Mouse (Mus musculus): ENCODE results near the gene Zfp459. TPM values are rescaled to one million over a fixed set of nuclear protein-coding genes. Genes with fewer than 3 reads are reported as not detected.
"Not testable (repeated sequence)": the region's sequence is repeated elsewhere in the genome, so short reads cannot be mapped to it uniquely, and the experiment has no call there.

Zfp459 gene
- 2.2 and 2.3 TPM in 2 replicates for polyA plus RNA-seq (2015; fragmentation: Nextera tagmentation; extraction: Ambion mirVana)

DNA sequence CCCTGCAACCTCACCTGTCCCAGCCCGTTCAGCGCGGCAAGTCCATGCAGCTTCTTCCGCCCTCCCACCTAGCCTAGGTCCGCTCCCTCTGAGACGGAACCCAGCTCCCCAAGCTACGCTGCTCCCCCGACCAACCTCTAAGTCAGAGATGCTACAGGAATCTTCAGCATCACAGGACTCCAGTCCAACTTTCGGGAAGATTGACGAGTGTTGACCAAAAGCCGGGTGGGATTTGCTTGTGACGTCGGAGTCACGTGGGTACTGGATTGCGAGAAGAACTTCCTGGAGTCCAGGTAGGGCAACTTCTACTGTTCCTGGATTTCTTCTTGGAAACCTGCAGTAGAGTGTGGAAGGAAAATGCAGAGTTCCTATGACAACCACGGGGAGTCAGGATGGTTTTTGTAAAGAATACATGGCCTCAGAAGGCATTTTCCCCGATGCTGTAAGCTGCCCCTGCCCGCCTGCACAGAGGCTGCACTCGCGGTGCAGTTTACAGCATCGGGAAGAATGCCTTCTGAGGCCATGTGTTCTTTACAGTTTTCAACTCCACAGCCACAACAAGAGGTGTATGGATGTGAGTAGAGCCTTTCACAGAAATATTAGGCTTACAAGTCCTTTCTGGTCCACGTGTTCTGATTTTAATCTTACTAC is at the start of gene Zfp459:
Gene Zfp459 (minus strand): TSS at position 212 of the 651 bp plus-strand sequence.
- DNase-seq (ENCODE audit: low spot score) = peak; percentile 61

DNA sequence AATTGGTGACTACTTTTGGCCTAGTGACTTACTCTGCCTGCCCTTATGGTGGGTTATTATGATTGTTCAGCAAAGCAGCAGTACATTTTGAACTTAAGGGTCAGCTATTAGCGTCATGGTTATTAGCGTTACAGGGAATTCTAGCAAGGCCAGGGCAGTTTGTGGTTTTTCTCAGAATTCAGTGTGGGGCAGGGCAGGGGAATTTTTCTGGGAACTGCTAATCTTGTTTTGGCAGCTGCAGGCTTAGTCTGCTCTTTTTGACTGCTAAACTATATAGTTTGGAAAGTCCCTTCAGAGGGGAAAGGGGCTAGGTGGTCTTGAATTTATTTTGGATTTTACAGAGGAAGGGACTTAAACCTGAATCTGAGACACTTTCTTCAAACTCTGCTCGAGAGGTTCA is 48.1 kb upstream of the Zfp459 start:
- DNase-seq (ENCODE audit: low spot score) = no peak

DNA sequence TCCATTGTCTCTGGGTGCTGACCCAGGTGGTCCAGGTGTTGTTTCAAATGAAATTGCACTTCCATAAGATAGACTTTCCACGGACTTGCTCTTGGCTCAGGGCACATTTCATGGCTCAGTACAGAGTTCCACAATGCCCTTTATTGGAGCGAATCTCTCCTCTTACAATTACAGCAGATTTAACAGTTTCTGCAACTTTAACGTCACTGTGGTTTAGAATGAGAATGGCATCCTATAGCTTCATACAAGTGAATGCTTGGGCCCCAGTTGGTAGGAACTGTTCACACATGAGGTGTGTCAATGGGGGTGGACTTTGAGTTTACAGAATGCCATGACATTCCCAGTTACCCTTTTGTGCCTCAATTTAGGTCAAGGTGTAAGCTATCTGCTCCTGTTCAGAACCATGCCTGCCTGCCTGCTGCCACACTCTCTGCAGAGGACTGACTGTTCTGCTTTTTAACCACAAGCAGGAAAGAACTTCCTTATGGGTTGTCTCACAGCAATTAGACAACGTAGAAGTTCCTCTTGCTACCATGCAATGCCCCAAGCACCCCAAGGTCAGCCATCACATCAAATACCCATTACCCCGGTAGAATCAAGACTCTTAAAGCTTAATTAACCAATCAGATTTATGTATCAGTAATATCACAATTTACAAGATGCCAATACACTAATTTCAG is 42.4 kb upstream of the Zfp459 start:
- DNase-seq (ENCODE audit: low spot score) = not testable (repeated sequence)

DNA sequence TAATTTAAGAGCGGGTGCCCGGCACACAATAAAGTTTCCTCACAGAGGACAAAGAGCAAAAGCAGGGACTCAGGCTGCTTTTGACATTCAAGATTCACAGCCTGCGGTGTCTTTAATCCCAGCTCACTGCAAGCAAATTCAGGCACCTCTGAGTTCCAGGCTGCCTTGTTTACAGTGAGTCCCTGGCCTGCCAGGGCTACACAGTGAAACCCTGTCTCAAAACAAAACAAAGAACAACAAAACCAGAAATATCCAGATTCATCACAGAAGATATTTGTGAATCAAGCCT is 30.7 kb upstream of the Zfp459 start:
- DNase-seq (ENCODE audit: low spot score) = no peak

DNA sequence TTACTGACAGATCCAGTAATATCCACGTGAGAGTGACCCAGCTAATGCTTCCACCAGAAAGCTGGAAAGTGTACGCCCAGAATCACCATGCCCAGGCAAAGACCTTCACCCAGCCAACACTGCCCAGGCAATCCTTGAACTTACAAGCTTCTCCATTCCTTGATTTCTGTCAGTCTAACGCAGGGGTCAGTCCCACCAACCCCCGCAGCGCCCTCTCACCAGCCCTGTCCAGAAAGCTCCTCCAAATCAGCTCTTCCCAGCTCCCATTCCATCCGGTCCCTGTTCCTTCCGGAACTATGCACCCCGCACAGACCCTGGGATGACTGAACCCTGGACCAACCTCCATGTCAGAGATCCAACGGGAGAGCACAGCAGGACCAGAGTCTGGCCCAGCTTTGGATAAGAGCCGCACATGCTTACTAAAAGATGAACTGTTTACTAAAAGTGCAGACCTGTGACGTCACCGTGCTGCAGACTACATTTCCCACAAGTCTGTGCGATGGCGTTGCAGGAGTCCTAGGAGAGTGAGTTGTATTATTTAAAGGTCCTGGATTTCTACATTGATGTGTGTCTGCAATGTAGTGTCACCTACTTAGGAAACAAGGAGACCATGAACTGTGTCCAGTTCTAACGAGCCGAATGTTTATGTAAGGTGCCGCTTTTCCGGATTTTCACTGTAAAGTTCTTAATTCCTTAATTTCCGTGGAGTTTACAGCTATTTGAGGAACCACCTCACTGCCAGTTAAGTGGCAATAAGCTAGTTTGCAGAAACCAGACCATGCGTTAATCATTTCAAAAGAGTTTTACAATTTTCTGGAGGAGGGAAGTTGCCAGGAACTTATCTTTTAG is 30.2 kb upstream of the Zfp459 start, which contains the start of gene Zfp874a:
Gene Zfp874a (minus strand): TSS at position 453 of the 849 bp plus-strand sequence.
- DNase-seq (ENCODE audit: low spot score) = peak; percentile 90

DNA sequence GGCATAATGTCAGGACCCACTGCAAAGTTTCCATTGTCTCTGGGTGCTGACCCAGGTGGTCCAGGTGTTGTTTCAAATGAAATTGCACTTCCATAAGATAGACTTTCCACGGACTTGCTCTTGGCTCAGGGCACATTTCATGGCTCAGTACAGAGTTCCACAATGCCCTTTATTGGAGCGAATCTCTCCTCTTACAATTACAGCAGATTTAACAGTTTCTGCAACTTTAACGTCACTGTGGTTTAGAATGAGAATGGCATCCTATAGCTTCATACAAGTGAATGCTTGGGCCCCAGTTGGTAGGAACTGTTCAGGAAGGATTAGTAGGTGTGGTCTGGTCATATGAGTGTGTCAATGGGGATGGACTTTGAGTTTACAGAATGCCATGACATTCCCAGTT is 15.9 kb upstream of the Zfp459 start:
- DNase-seq (ENCODE audit: low spot score) = not testable (repeated sequence)

DNA sequence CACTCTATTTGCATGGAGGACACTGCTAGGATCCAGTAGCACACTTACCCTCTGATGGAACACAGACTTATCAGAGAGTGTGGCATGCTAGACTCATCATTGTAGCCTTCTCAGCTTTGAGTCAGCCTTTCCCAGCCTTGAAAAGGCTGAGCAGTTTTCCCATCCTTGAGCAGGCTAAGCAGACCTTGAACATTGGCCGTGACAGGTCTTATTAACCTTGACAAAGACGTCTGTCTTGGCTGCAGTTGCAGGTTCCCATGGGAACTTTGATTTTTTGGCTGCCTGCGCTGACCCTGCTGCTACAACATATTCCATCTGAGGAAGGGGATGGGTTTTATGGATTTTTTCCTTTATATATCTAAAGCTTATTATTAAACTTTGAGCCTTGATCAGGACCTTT is 6.9 kb upstream of the Zfp459 start:
- DNase-seq (ENCODE audit: low spot score) = no peak

DNA sequence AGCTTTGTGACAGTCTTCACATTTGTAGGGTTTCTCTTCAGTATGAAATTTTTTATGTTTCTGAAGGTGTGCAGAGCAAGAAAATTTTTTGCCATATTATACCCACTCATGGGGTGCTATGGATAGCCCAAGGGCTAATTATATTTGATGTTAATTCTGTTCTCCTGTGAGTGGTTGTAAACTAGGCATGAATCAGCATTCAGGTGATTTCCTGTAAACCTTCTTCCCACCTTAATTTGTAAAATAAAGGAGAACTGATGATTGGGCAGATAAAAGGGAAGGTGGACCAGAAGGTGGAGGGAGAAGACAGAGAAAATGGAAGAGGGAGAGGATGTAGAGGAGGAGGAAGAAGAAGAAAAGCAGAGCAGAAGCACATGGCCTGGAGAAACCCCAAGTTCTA is 4.5 kb upstream of the Zfp459 start:
- DNase-seq (ENCODE audit: low spot score) = not testable (repeated sequence)

DNA sequence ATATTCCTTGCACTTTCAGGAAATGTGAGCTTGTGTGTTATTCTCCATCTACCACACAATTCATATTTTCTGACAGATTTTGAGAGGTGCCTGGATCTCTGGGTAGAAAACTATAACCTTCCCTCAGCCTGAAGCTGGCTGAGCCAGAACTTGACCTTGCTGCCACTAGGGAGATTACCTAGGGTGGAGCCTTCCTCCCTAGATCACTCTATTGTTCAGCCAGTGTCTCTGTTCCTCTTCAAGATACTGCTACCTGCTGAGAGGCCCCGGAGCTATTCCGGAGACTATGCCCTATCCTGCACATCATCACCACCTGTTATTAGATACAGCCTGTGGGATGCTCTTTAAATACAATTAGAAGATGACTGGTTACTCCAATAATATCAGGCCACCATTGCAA is 1.3 kb upstream of the Zfp459 start:
- not testable (repeated sequence) for DNase-seq (ENCODE audit: low spot score)

DNA sequence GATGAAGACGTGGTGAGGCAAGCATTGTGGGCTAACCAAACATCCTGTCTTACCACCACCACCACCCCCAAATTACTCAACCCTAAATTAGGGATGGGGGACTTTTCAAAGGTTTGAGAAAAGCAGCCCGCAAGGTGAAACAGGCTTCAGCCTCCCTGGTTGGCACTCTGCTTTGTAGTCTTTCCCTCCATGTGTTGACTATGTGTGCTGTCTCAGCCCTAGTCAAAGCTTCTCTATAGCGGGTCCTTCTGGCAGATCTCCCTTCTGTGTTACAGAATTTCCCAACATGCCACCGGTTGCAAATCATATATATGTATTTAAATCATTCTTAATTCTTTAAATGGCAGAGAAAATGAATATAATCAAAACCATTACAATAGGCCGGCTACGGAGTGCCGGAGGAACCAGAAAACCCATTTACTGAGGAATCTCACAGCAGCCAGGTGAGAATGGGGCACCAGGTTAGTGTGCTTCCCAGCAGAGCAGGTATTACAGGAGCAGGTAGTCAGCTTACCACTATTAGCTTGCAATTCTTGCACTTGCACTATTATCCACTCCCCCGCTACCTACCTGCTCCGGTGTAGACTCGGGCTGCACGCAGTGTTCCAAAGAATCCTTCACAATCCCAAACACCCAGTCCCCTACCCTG is 536 bp downstream of the Zfp459 start:
- no peak for DNase-seq (ENCODE audit: low spot score)

DNA sequence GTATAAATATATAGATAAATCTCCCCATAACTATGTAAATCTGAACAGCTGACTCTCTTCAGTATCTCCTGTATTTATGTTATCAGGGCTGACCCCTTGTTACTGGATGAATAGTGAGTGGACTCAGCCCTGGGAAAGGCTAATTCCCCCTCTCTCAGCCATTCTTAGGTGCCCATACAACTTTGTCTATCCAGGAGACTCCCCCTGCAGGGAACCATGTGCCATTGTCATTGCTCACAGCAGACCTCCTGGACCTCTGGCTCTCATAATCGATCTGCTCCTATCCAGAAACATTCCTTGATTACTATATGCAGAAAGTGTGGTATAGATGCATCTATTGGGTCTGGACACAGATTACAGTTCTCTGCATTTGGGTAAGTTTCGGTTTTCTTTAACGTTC is 4.4 kb downstream of the Zfp459 start:
- DNase-seq (ENCODE audit: low spot score) = no peak

DNA sequence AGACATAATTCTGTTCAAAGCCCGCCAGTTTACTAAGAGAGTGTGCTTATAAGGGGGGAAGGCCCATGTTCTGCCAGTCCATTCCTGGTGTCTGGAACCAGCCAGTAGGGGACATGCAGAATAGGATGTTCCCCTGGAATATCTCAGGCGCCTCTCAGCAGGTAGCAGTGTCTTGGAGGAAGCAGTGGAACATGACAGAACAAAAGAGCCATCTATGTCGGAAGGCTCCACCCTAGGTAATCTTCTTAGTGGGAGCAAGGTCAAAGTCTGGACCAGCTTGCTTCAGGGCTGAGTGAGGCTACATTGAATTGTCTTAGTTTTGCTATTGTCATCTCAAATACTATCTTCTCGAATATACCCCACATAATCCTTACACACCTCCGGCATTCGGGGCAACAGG is 5.5 kb downstream of the Zfp459 start:
- DNase-seq (ENCODE audit: low spot score) = no peak

DNA sequence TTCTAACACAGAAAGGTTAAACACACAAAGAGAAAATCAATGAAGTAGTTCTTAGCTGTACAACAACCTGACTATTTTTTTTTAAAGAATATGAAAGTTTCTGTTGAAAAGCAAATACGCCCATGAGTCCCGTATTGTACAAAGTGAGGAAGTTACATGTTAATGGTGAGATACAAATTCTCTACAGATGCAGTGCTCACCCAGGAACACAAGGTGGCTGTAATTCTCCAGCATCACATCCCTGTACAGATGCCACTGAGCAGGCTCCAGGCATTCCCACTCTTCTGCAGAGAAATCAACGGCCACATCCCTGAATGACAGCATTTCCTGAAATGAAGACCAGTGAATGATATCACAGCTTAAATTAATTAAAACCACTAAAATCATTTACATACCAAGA is 7.6 kb downstream of the Zfp459 start:
- DNase-seq (ENCODE audit: low spot score) = not testable (repeated sequence)

DNA sequence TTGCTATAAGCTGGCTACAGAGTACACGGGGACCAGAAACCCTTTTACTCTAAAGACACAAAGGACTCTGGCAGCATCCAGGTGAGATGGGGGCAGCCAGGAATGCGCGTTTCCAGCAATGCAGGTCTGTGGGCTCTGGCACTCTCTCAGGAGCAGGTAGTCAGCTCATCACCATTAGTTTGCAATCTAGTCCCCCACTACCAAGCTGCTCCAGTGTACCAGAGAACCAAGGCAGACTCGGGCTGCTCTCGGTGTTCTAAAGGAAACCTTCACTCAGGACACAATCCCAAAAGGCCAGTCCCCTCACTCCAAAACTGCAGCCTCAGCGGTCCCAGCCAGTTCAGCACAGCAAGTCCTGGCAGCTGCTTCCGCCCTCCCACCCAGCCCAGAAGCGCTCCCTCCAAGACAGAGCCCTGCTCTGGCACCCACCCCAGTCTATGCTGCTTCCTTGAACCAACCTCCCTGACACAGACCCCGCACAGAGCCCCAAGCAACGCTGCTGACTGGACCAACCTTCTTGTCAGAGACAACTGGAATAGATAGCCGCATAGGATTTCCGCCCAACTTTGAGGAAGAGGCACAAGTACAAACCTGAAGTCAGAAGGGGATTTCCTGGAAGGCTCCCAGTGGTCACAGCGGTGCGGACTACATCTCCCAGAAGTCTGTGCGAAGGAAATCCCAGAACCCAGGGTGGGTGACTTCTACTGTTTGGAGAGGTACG is 21.9 kb downstream of the Zfp459 start, which contains the start of gene Zfp429:
Gene Zfp429 (minus strand): TSS at position 637 of the 721 bp plus-strand sequence.
- DNase-seq (ENCODE audit: low spot score) = peak; percentile 82

DNA sequence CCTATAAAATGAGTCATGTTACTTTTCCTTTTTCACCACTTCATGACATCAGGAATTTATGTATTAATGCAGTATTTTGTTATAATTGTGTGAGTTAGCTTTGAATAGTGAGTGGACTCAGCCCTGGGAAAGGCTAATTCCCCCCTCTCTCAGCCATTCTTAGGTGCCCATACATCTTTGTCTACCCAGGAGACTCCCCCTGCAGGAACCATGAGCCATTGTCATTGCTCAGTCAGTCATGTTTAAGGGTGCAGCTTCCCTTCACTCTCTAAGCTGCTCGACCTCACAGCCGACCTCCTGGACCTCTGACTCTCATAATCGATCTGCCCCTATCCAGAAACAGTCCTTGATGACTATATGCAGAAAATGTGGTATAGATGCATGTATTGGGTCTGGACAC is 45.0 kb downstream of the Zfp459 start:
- DNase-seq (ENCODE audit: low spot score) = not testable (repeated sequence)

DNA sequence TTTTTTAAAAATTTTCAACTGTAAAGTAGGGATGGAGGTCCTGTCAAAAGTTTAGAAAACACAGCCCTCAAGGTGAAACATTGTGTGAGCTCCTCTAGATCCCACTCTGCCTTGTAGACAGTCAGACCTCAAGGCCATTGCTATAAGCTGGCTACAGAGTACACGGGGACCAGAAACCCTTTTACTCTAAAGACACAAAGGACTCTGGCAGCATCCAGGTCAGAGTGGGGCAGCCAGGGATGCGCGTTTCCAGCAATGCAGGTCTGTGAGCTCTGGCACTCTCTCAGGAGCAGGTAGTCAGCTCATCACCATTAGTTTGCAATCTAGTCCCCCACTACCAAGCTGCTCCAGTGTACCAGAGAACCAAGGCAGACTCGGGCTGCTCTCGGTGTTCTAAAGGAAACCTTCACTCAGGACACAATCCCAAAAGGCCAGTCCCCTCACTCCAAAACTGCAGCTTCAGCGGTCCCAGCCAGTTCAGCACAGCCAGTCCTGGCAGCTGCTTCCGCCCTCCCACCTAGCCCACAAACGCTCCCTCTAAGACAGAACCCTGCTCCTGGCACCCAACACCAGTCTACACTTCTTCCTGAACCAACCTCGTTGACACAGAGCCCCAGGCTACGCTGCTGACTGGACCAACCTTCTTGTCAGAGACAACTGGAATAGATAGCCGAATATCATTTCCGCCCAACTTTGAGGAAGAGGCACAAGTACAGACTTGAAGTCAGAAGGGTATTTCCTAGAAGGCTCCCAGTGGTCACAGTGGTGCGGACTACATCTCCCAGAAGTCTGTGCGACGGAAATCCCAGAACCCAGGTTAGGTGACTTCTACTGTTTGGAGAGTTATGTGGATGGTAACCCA is 45.9 kb downstream of the Zfp459 start, which contains the start of the genes Gm28041 and Zfp456:
Gene Gm28041 (minus strand): TSS at position 684 of the 862 bp plus-strand sequence.
Gene Zfp456 (minus strand): TSS at position 761 of the 862 bp plus-strand sequence.
- peak; percentile 85 for DNase-seq (ENCODE audit: low spot score)

DNA sequence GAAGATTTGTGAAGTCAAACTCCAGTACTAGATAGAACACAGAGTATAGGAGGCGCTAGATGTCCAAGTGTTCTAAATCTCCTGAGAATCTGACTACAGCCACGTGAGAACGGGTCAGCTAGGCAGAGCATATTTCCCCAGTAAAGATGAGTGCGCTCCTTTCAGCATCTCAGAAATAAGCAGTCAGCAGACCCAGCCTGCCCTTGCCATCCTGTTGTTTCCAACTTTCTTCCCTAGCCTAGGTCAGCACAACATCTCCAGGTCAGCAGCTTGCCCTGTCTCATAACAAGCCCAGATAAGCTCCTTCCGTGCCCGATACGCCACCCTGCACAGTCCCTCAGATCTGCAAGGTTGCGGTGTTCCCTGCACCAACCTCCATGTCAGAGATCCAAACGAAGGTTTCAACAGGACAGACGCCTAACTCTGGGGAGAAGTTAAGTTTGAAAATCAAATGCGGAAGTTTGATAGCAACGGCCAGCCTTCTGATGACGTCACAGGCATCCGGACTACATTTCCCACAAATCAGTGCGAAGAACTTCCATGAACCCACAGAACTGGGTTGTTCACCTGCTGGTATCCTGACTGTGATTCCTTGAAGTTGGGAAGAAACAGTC is 61.0 kb downstream of the Zfp459 start, which contains the start of the genes Gm28044 and Zfp953:
Gene Gm28044 (minus strand): TSS at position 406 of the 614 bp plus-strand sequence.
Gene Zfp953 (minus strand): TSS at position 475 of the 614 bp plus-strand sequence.
- DNase-seq (ENCODE audit: low spot score) = peak; percentile 92

Data from thymus, postnatal 0 days (tissue).